Mouse (Mus musculus) ES-Bruce4 (cell line): ENCODE data around the gene Fyn.

Experiments used
- CTCF ChIP-seq: IDR thresholded peaks from one replicate; pipeline ENCODE4 v1.8.1; 2011; ENCODE audit warnings: low read depth, low read length
- EP300 ChIP-seq: IDR thresholded peaks from 2 replicates; pipeline ENCODE4 v1.6.1; 2011; ENCODE audit warnings: low read depth, low read length; ENCODE audit not compliant: insufficient read depth
- POLR2A ChIP-seq: IDR thresholded peaks from one replicate; pipeline ENCODE4 v1.8.1; 2011; ENCODE audit warnings: low read length; ENCODE audit not compliant: insufficient read depth

GRCm38 (mm10) chr10:39506353-39506752 is 137.7 kb downstream of the Fyn start:
- TF ChIP-seq POLR2A, result no peak
- TF ChIP-seq CTCF, result no peak
- TF ChIP-seq EP300, result no peak
